Mouse (Mus musculus): ENCODE data around the gene Cnnm4.

DNA sequence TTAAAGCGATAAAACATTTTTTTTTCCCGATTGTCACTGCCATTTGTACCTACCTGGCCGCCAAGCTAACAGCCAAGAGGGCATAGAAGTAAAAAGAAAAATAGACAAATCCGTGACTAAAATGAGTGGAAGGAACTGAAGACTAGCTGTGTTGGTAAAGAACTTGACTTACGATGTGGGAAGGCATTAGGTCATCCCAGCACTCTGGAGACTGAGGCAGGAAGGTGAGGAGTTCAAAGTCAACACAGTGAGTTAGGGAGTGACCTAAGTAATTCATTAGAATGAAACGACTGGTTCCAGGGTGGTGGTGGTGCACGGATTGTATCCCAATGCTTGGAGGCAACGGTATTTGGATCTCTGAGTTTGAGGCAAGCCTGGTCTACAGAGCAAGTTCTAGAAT is 25.9 kb upstream of the Cnnm4 start:
- TF ChIP-seq GATA2 (IDR thresholded peaks at IDR 0.05; ENCODE audit: borderline replicate concordance, low read depth, low read length) (no peak), GATA1 (IDR thresholded peaks at IDR 0.05; ENCODE audit: borderline replicate concordance, low read length) (no peak), CTCF (IDR thresholded peaks at IDR 0.05; ENCODE audit: low read depth, low read length) (no peak), TAL1 (conservative IDR thresholded peaks at IDR 0.05; ENCODE audit: low read depth, low read length) (no peak), POLR2AphosphoS5 (IDR thresholded peaks at IDR 0.05; ENCODE audit: insufficient replicate concordance, low read depth, low read length) (no peak)

All from G1E (cell line).